ENCODE assay signal across 22 mouse cellular contexts in the genomic region with DNA sequence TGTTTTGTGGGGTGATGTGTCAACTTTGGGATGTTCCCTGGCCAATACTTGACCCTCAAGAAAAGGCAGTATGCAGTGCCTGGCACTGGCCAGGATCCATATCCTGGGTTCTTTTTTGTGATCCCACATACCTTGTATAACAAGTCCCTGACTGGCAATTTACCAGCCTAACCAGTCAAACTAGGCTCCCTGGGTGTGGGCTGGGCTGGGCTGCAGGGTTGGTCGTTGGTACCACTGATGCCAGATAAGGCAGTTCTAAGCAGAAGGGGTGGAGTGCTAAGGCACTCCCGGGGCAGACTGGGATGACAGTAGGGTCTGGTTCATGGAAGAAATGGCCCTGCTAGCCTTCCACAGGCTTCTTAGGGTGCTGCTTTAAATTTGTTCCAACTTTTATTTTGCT. TPM values are rescaled to one million over a fixed set of nuclear protein-coding genes. Genes with fewer than 3 reads are reported as not detected.
A peak's percentile ranks its signal among the peaks of the same experiment; 100 is the strongest.
DNase-seq lines count a peak whose midpoint lies in the region; ATAC-seq lines count a peak whose summit lies in the region.
"Had no signal": no experiment of that assay in that cellular context is flagged by ENCODE, and none has a peak within 500 bp of the region (broad histone marks: within the 10 kb centered on the region; RNA-seq: fewer than 3 reads in every experiment).

No protein-coding gene starts in this region.

- H3K9ac ChIP-seq in embryonic facial prominence, embryonic 14.5 days (ENCODE audit: low read depth, low read length): no peak overlapping the region
- H3K9ac ChIP-seq: heart, embryonic 12.5 days had no signal

- peaks cover 8% of the 10 kb centered on the region for H3K27me3 ChIP-seq in embryonic facial prominence, embryonic 14.5 days (replicated peaks; ENCODE audit: control insufficient read depth, insufficient read depth, low read length)
- H3K27me3 ChIP-seq in embryonic facial prominence, embryonic 10.5 days (replicated peaks; ENCODE audit: low read depth, poor library complexity, severe bottlenecking): peaks cover 32% of the 10 kb centered on the region

- peak; percentile 10 for DNase-seq in embryonic facial prominence, embryonic 14.5 days (ENCODE audit: low spot score)
- DNase-seq in embryonic facial prominence, embryonic 10.5 days (ENCODE audit: low spot score): no peak
- DNase-seq in urinary bladder, postnatal 25 days (ENCODE audit: low spot score): peak; percentile 35
- DNase-seq in urinary bladder, postnatal 4 days (ENCODE audit: low spot score in 2 of 2): no peak
- no peak for DNase-seq in kidney, adult 8-10 months
- no peak for DNase-seq in heart, postnatal 4 days
- DNase-seq in heart, postnatal 14 days: no peak
- DNase-seq: adrenal gland, postnatal 25 days; cerebellum, postnatal 14 days; right cerebral cortex, postnatal 4 days; thymus, postnatal 4 days had no signal

- no peak overlapping the region for H3K4me3 ChIP-seq in embryonic facial prominence, embryonic 14.5 days (ENCODE audit: low read depth, low read length)
- H3K4me3 ChIP-seq in embryonic facial prominence, embryonic 10.5 days: no peak overlapping the region
- H3K4me3 ChIP-seq: forebrain, embryonic 10.5 days; heart, embryonic 12.5 days; megakaryocyte, embryonic 14.5 days had no signal

- no peaks in the 10 kb centered on the region for H3K4me1 ChIP-seq in embryonic facial prominence, embryonic 14.5 days (ENCODE audit: control insufficient read depth, insufficient read depth, low read length)
- peaks cover 12% of the 10 kb centered on the region for H3K4me1 ChIP-seq in embryonic facial prominence, embryonic 10.5 days

- no peaks in the 10 kb centered on the region for H3K36me3 ChIP-seq in embryonic facial prominence, embryonic 14.5 days (ENCODE audit: control insufficient read depth, insufficient read depth, low read length)
- H3K36me3 ChIP-seq in embryonic facial prominence, embryonic 10.5 days (replicated peaks): no peaks in the 10 kb centered on the region
- H3K36me3 ChIP-seq: forebrain, embryonic 10.5 days; heart, embryonic 12.5 days had no signal

- no peak for ATAC-seq in embryonic facial prominence, embryonic 14.5 days (ENCODE audit: low read depth)
- ATAC-seq in megakaryocyte-erythroid progenitor cell, adult 5-6 weeks (replicated peaks; ENCODE audit: low FRiP score, low TSS enrichment, poor library complexity, severe bottlenecking): peak; percentile 88

- WGBS in embryonic facial prominence, embryonic 14.5 days: 31% methylated on average over 2 of the region's 2 CpGs
- 53% methylated on average over 2 of the region's 2 CpGs for WGBS in embryonic facial prominence, embryonic 10.5 days

- no peaks in the 10 kb centered on the region for H3K9me3 ChIP-seq in embryonic facial prominence, embryonic 14.5 days (ENCODE audit: control insufficient read depth, low read length)
- no peaks in the 10 kb centered on the region for H3K9me3 ChIP-seq in embryonic facial prominence, embryonic 10.5 days
- H3K9me3 ChIP-seq: forebrain, embryonic 10.5 days; heart, embryonic 12.5 days had no signal

- H3K27ac ChIP-seq in embryonic facial prominence, embryonic 14.5 days (replicated peaks; ENCODE audit: low read depth, low read length): no peak overlapping the region
- no peak overlapping the region for H3K27ac ChIP-seq in embryonic facial prominence, embryonic 10.5 days (replicated peaks)
- H3K27ac ChIP-seq: forebrain, embryonic 10.5 days had no signal

- no peak overlapping the region for H3K4me2 ChIP-seq in embryonic facial prominence, embryonic 14.5 days (ENCODE audit: low read depth, low read length)
- H3K4me2 ChIP-seq: heart, embryonic 12.5 days had no signal

- intact Hi-C loops in heart, postnatal 14 days (cut with DNase I): no loop called here

RNA-seq across cellular contexts. Expression of a gene that starts 2.5 kb away (rescaled TPM):
- 4.8 and 6.2 TPM in 2 replicates for polyA plus RNA-seq in embryonic facial prominence, embryonic 14.5 days (2014; fragmentation: Nextera tagmentation; extraction: Ambion mirVana)
- 0.44 and 0.63 TPM in 2 replicates for polyA plus RNA-seq in embryonic facial prominence, embryonic 10.5 days (2016; fragmentation: Nextera tagmentation; extraction: Ambion mirVana)
- 1.4 and 1.7 TPM in 2 replicates for total RNA-seq in megakaryocyte-erythroid progenitor cell, adult 5-6 weeks (2014; fragmentation: Nextera tagmentation)
- 4.3 and 5.9 TPM in 2 replicates for total RNA-seq in megakaryocyte-erythroid progenitor cell, adult 5-6 weeks (2017)
- under 1 TPM; 0.17 to 0.43 TPM for total RNA-seq in heart, postnatal 4 days (2021)
- under 1 TPM; 0.22 to 0.48 TPM for total RNA-seq in heart, postnatal 14 days (2021)
- total RNA-seq: adrenal gland, postnatal 25 days; left cerebral cortex, adult 18-20 months; monocyte, adult 5-6 weeks had no signal
- polyA plus RNA-seq: hindbrain, embryonic 11.5 days; limb, embryonic 11.5 days had no signal

RNA-seq across cellular contexts. Expression of a gene that starts 31.0 kb away (rescaled TPM):
- 0.17 TPM in 1 of 2 replicates, not detected in the other for polyA plus RNA-seq in embryonic facial prominence, embryonic 14.5 days (2014; fragmentation: Nextera tagmentation; extraction: Ambion mirVana)
- polyA plus RNA-seq in embryonic facial prominence, embryonic 10.5 days (2016; fragmentation: Nextera tagmentation; extraction: Ambion mirVana): not detected in 2 replicates
- 1.5 and 3.0 TPM in 2 replicates for total RNA-seq in megakaryocyte-erythroid progenitor cell, adult 5-6 weeks (2014; fragmentation: Nextera tagmentation)
- 2.7 and 3.3 TPM in 2 replicates for total RNA-seq in megakaryocyte-erythroid progenitor cell, adult 5-6 weeks (2017)
- not detected for total RNA-seq in heart, postnatal 4 days (2021)
- total RNA-seq in heart, postnatal 14 days (2021): under 1 TPM; 0.24 to 0.93 TPM
- total RNA-seq: layer of hippocampus, adult 18-20 months; left cerebral cortex, adult 18-20 months had no signal
- polyA plus RNA-seq: embryonic facial prominence, embryonic 11.5 days; heart, embryonic 12.5 days; hindbrain, embryonic 11.5 days; limb, embryonic 11.5 days; neural tube, embryonic 14.5 days had no signal

RNA-seq across cellular contexts. Expression of a gene that starts 50.9 kb away (rescaled TPM):
- polyA plus RNA-seq in embryonic facial prominence, embryonic 14.5 days (2014; fragmentation: Nextera tagmentation; extraction: Ambion mirVana): 5.3 and 5.8 TPM in 2 replicates
- 7.6 and 8.9 TPM in 2 replicates for polyA plus RNA-seq in embryonic facial prominence, embryonic 10.5 days (2016; fragmentation: Nextera tagmentation; extraction: Ambion mirVana)
- total RNA-seq in megakaryocyte-erythroid progenitor cell, adult 5-6 weeks (2014; fragmentation: Nextera tagmentation): 3.1 TPM in 1 of 2 replicates, not detected in the other
- not detected in 2 replicates for total RNA-seq in megakaryocyte-erythroid progenitor cell, adult 5-6 weeks (2017)
- total RNA-seq in heart, postnatal 4 days (2021): 1 to 10 TPM; 8.0 to 9.1 TPM
- 1 to 10 TPM; 5.2 to 6.7 TPM for total RNA-seq in heart, postnatal 14 days (2021)

RNA-seq across cellular contexts. Expression of a gene that starts 51.6 kb away (rescaled TPM):
- polyA plus RNA-seq in embryonic facial prominence, embryonic 14.5 days (2014; fragmentation: Nextera tagmentation; extraction: Ambion mirVana): 2.2 and 2.4 TPM in 2 replicates
- 0.64 and 0.85 TPM in 2 replicates for polyA plus RNA-seq in embryonic facial prominence, embryonic 10.5 days (2016; fragmentation: Nextera tagmentation; extraction: Ambion mirVana)
- total RNA-seq in megakaryocyte-erythroid progenitor cell, adult 5-6 weeks (2014; fragmentation: Nextera tagmentation): 49.4 and 57.4 TPM in 2 replicates
- total RNA-seq in megakaryocyte-erythroid progenitor cell, adult 5-6 weeks (2017): 19.9 and 20.8 TPM in 2 replicates
- total RNA-seq in heart, postnatal 4 days (2021): under 1 TPM; 0.52 to 0.67 TPM
- total RNA-seq in heart, postnatal 14 days (2021): 1 to 10 TPM; 1.3 to 4.7 TPM

Comparison
In these comparisons a context has a peak if more than half of its experiments do, and no peak if none do; other contexts are left out.
1. DNase-seq: peak in embryonic facial prominence, embryonic 14.5 days (single experiment) and urinary bladder, postnatal 25 days (single experiment); none in embryonic facial prominence, embryonic 10.5 days (single experiment), urinary bladder, postnatal 4 days (0 of 2), kidney, adult 8-10 months (0 of 2), heart, postnatal 4 days (single experiment) and heart, postnatal 14 days (0 of 2).